26 mouse cellular contexts compared by ENCODE assay signal in genomic region chr16:17062338-17062737, GRCm38 (mm10).
"Had no signal": no experiment of that assay in that cellular context is flagged by ENCODE, and none has a peak within 500 bp of the region (broad histone marks: within the 10 kb centered on the region; RNA-seq: fewer than 3 reads in every experiment).

No protein-coding gene starts in this region.

- H3K27me3 ChIP-seq: embryonic facial prominence, embryonic 12.5 days; embryonic facial prominence, embryonic 13.5 days; embryonic facial prominence, embryonic 15.5 days; forebrain, embryonic 12.5 days; forebrain, embryonic 13.5 days; forebrain, embryonic 15.5 days had no signal

- H3K9ac ChIP-seq: embryonic facial prominence, embryonic 12.5 days; embryonic facial prominence, embryonic 13.5 days; embryonic facial prominence, embryonic 15.5 days; forebrain, embryonic 12.5 days; forebrain, embryonic 13.5 days; forebrain, embryonic 15.5 days; forebrain, postnatal 0 days had no signal

- H3K4me2 ChIP-seq: embryonic facial prominence, embryonic 12.5 days; embryonic facial prominence, embryonic 13.5 days; embryonic facial prominence, embryonic 15.5 days; forebrain, embryonic 12.5 days; forebrain, embryonic 13.5 days; forebrain, embryonic 15.5 days had no signal

- H3K36me3 ChIP-seq: embryonic facial prominence, embryonic 10.5 days; embryonic facial prominence, embryonic 12.5 days; embryonic facial prominence, embryonic 13.5 days; embryonic facial prominence, embryonic 15.5 days; forebrain, embryonic 10.5 days; forebrain, embryonic 12.5 days; forebrain, embryonic 15.5 days had no signal

- ATAC-seq: forebrain, embryonic 13.5 days; forebrain, embryonic 14.5 days; forebrain, embryonic 15.5 days; forebrain, embryonic 16.5 days; forebrain, postnatal 0 days had no signal

- H3K4me1 ChIP-seq: embryonic facial prominence, embryonic 12.5 days; embryonic facial prominence, embryonic 13.5 days; embryonic facial prominence, embryonic 15.5 days; forebrain, embryonic 10.5 days; forebrain, embryonic 12.5 days; forebrain, embryonic 13.5 days; forebrain, embryonic 15.5 days had no signal

- H3K4me3 ChIP-seq: embryonic facial prominence, embryonic 10.5 days; embryonic facial prominence, embryonic 12.5 days; embryonic facial prominence, embryonic 13.5 days; embryonic facial prominence, embryonic 15.5 days; erythroblast, embryonic 14.5 days; forebrain, embryonic 10.5 days; forebrain, embryonic 12.5 days; forebrain, embryonic 13.5 days; forebrain, embryonic 15.5 days; gastrocnemius, adult 2 months; heart, adult 2 months had no signal

- H3K27ac ChIP-seq: embryonic facial prominence, embryonic 10.5 days; embryonic facial prominence, embryonic 12.5 days; embryonic facial prominence, embryonic 13.5 days; embryonic facial prominence, embryonic 15.5 days; forebrain, embryonic 10.5 days; forebrain, embryonic 12.5 days; forebrain, embryonic 13.5 days; forebrain, embryonic 15.5 days; gastrocnemius, adult 2 months; heart, adult 2 months had no signal

- H3K9me3 ChIP-seq: embryonic facial prominence, embryonic 10.5 days; embryonic facial prominence, embryonic 12.5 days; embryonic facial prominence, embryonic 13.5 days; embryonic facial prominence, embryonic 15.5 days; forebrain, embryonic 10.5 days; forebrain, embryonic 12.5 days; forebrain, embryonic 13.5 days; forebrain, embryonic 15.5 days had no signal

- DNase-seq: cerebellum, adult 9-11 months; cerebellum, postnatal 10 days; cerebellum, postnatal 14 days; cerebellum, postnatal 25 days; cerebellum, postnatal 36 days; embryo, embryonic 11 days; forebrain, postnatal 0 days; gastrocnemius, adult 2 months; gastrocnemius, postnatal 10 days; gastrocnemius, postnatal 14 days; gastrocnemius, postnatal 25 days; gastrocnemius, postnatal 36 days; heart, adult 11 months; heart, adult 18-20 months; heart, adult 2 months had no signal
